Mouse (Mus musculus): ENCODE results near the gene Ddhd1. TPM values are rescaled to one million over a fixed set of nuclear protein-coding genes. Genes with fewer than 3 reads are reported as not detected.

Ddhd1 gene
- polyA plus RNA-seq, 1 experiment from 2014 or later: 9.3 TPM

DNA sequence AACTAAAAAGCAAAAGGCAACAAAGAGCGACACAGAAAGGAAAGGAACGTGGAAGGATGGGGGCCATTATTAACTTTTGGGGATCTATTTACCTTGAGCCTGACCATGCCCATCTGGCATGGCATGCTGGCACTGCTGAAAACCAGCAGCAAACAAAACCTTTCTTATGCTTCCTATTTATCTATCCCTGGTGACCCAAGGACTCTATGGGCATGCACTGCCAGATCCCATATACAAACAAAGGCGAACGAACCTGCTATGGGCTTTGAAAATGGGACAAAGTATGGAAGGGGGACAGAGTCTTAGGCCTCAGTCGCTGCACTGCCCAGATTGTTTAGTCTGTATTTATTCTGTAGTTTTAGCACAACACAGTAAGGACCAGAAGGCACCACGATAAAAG is 43.5 kb downstream of the Ddhd1 start:
- Histone ChIP-seq H3K9me3 (replicated peaks; ENCODE audit: control insufficient read depth, low read length) (0 out of 2 replicates have a peak, but pooled peaks cover 2% of the 10 kb centered on the region), H3K4me1 (ENCODE audit: control insufficient read depth, insufficient read depth, low read length) (peaks cover 19% of the 10 kb centered on the region), H3K27me3 (ENCODE audit: control insufficient read depth, insufficient read depth, low read length) (no peaks in the 10 kb centered on the region), H3K4me2 (ENCODE audit: low read depth, low read length) (no peak overlapping the region), H3K9ac (ENCODE audit: low read length) (0 out of 2 replicates have a peak overlapping the region, but pooled peaks have one; percentile 30), H3K27ac (ENCODE audit: low read length) (peak overlapping the region; percentile 82), H3K36me3 (ENCODE audit: control insufficient read depth, insufficient read depth) (peaks cover 34% of the 10 kb centered on the region), H3K4me3 (ENCODE audit: low read length) (no peak overlapping the region)
- no peak for ATAC-seq (replicated peaks; ENCODE audit: extremely low read depth, insufficient read depth, low FRiP score)
- WGBS: 75% methylated on average over 6 of the region's 6 CpGs

DNA sequence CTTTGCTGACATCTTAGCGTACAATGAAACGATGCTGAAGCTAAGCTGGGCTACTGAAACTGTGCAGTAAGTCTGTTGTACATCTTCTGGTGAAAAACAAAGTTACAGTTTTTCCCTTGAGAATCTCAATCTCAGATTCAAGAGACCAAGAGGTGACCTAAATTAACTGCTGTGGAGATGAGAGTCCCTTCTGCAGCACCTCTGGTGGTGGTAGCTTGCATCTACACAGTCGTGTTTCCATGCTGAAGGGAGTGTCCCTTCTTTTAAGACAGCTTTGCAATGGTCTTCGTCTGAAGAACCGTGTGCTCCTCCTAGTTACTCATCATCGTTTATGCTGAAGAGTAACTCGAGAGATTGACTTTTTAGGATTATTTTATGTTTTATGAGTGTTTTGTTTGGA is 46.3 kb downstream of the Ddhd1 start:
- Histone ChIP-seq H3K4me3 (ENCODE audit: low read length) (no peak overlapping the region), H3K4me2 (ENCODE audit: low read depth, low read length) (no peak overlapping the region), H3K4me1 (ENCODE audit: control insufficient read depth, insufficient read depth, low read length) (peaks cover 15% of the 10 kb centered on the region), H3K9ac (ENCODE audit: low read length) (no peak overlapping the region), H3K36me3 (ENCODE audit: control insufficient read depth, insufficient read depth) (peaks cover 37% of the 10 kb centered on the region), H3K9me3 (replicated peaks; ENCODE audit: control insufficient read depth, low read length) (peaks cover 4% of the 10 kb centered on the region; the same call in 1 of the 2 replicates), H3K27me3 (ENCODE audit: control insufficient read depth, insufficient read depth, low read length) (no peaks in the 10 kb centered on the region), H3K27ac (ENCODE audit: low read length) (no peak overlapping the region)
- ATAC-seq (replicated peaks; ENCODE audit: extremely low read depth, insufficient read depth, low FRiP score): no peak
- whole genome bisulfite sequencing: 85% methylated on average over 7 of the region's 7 CpGs

DNA sequence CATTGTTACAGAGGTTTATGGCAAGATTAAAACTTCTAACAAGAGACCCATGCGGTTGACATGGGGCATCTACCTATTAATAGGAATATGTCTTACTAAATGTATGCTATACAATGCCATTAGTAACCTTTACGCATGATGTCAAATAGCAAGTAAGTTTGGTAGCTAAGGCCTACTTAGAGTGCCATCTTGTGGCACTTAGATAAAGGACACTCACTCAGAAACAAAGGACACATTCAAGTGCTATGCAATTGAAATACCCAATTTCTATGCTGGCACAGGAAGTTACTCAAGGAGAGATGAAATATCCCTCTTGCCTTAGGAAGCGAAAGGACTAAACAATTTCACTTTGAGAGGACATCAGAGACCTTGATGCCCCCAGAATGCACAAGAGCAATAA is 55.9 kb downstream of the Ddhd1 start:
- peaks cover 10% of the 10 kb centered on the region for H3K36me3 ChIP-seq (ENCODE audit: control insufficient read depth, insufficient read depth)
- H3K9me3 ChIP-seq (replicated peaks; ENCODE audit: control insufficient read depth, low read length): no peaks in the 10 kb centered on the region
- no peaks in the 10 kb centered on the region for H3K27me3 ChIP-seq (ENCODE audit: control insufficient read depth, insufficient read depth, low read length)
- H3K9ac ChIP-seq (ENCODE audit: low read length): no peak overlapping the region
- H3K27ac ChIP-seq (ENCODE audit: low read length): no peak overlapping the region
- no peak for ATAC-seq (replicated peaks; ENCODE audit: extremely low read depth, insufficient read depth, low FRiP score)
- WGBS: 50% methylated on average over 3 of the region's 3 CpGs
- peaks cover 9% of the 10 kb centered on the region for H3K4me1 ChIP-seq (ENCODE audit: control insufficient read depth, insufficient read depth, low read length)
- no peak overlapping the region for H3K4me3 ChIP-seq (ENCODE audit: low read length)
- H3K4me2 ChIP-seq (ENCODE audit: low read depth, low read length): no peak overlapping the region

DNA sequence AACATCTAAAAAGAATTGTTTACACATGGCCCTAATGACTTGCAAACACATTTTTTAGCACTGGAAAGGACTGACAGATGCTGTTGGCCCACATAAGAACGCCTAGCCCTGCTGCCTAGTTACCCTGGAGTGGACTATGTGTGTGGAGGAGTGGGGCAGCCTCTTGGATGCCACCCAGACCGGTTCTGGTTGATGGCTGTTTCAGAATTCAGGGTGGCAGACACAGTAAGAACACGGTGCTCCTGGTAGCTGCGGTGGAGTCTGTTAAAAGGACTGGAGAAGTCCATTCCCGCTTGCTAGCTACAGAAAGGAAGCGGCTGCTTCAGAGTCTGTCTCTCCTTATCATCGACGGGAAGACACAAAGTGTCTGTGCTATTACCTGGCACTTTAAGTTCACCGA is 57.4 kb downstream of the Ddhd1 start:
- H3K27me3 ChIP-seq (ENCODE audit: control insufficient read depth, insufficient read depth, low read length): no peaks in the 10 kb centered on the region
- peaks cover 9% of the 10 kb centered on the region for H3K4me1 ChIP-seq (ENCODE audit: control insufficient read depth, insufficient read depth, low read length)
- H3K27ac ChIP-seq (ENCODE audit: low read length): no peak overlapping the region
- WGBS: 60% methylated on average over 9 of the region's 9 CpGs
- H3K4me2 ChIP-seq (ENCODE audit: low read depth, low read length): no peak overlapping the region
- H3K9me3 ChIP-seq (replicated peaks; ENCODE audit: control insufficient read depth, low read length): no peaks in the 10 kb centered on the region
- H3K36me3 ChIP-seq (ENCODE audit: control insufficient read depth, insufficient read depth): peaks cover 10% of the 10 kb centered on the region
- no peak overlapping the region for H3K9ac ChIP-seq (ENCODE audit: low read length)
- no peak overlapping the region for H3K4me3 ChIP-seq (ENCODE audit: low read length)
- no peak for ATAC-seq (replicated peaks; ENCODE audit: extremely low read depth, insufficient read depth, low FRiP score)

DNA sequence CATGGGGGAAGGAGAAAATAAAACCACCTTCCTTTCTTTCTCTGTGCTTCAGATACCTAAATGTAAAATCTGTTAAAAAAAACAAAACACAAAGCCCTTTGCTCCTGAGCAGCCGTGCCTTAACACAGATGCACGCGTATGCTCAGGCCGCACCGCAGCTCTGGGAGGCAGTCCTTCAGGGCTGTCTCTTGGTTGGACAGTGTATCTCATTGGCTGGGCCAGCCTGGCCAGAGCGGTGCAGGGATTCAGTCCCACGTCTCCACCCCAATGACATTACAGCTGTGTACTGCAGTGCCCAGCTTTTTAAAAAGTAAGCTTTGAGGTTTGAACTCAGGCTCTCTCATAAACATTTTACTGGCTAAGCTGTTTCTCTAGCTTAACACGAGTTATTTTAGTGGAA is 60.1 kb downstream of the Ddhd1 start:
- Histone ChIP-seq H3K27me3 (ENCODE audit: control insufficient read depth, insufficient read depth, low read length) (no peaks in the 10 kb centered on the region), H3K4me3 (ENCODE audit: low read length) (no peak overlapping the region), H3K9ac (ENCODE audit: low read length) (no peak overlapping the region), H3K9me3 (replicated peaks; ENCODE audit: control insufficient read depth, low read length) (no peaks in the 10 kb centered on the region), H3K4me1 (ENCODE audit: control insufficient read depth, insufficient read depth, low read length) (peaks cover 9% of the 10 kb centered on the region), H3K27ac (ENCODE audit: low read length) (no peak overlapping the region), H3K4me2 (ENCODE audit: low read depth, low read length) (no peak overlapping the region), H3K36me3 (ENCODE audit: control insufficient read depth, insufficient read depth) (peaks cover 10% of the 10 kb centered on the region)
- ATAC-seq (replicated peaks; ENCODE audit: extremely low read depth, insufficient read depth, low FRiP score): no peak
- WGBS: 79% methylated on average over 8 of the region's 8 CpGs

DNA sequence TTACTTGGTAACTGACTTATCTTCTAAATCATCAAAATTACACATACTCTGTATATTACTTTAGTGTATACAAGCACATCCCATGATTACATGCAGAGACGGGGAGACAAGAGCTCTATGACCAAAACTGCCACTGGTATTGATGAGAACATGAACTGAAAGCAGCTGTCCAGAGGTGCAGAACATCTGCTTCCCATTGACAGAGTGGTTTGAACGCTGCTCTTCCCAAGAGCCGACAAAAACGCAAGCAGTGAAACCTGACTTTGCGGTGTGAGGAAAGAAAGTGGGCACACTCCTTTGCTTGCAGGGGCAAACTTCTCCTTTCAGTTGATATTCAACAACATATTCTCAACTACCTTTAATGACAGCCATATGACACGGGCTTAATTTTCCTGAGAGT is 64.7 kb downstream of the Ddhd1 start:
- no peak overlapping the region for H3K9ac ChIP-seq (ENCODE audit: low read length)
- H3K4me2 ChIP-seq (ENCODE audit: low read depth, low read length): no peak overlapping the region
- 90% methylated on average over 6 of the region's 6 CpGs for WGBS
- no peaks in the 10 kb centered on the region for H3K27me3 ChIP-seq (ENCODE audit: control insufficient read depth, insufficient read depth, low read length)
- no peak overlapping the region for H3K27ac ChIP-seq (ENCODE audit: low read length)
- peaks cover 6% of the 10 kb centered on the region for H3K36me3 ChIP-seq (ENCODE audit: control insufficient read depth, insufficient read depth)
- ATAC-seq (replicated peaks; ENCODE audit: extremely low read depth, insufficient read depth, low FRiP score): no peak
- no peaks in the 10 kb centered on the region; the same call in 1 of the 2 replicates for H3K4me1 ChIP-seq (ENCODE audit: control insufficient read depth, insufficient read depth, low read length)
- no peaks in the 10 kb centered on the region for H3K9me3 ChIP-seq (replicated peaks; ENCODE audit: control insufficient read depth, low read length)
- no peak overlapping the region for H3K4me3 ChIP-seq (ENCODE audit: low read length)

DNA sequence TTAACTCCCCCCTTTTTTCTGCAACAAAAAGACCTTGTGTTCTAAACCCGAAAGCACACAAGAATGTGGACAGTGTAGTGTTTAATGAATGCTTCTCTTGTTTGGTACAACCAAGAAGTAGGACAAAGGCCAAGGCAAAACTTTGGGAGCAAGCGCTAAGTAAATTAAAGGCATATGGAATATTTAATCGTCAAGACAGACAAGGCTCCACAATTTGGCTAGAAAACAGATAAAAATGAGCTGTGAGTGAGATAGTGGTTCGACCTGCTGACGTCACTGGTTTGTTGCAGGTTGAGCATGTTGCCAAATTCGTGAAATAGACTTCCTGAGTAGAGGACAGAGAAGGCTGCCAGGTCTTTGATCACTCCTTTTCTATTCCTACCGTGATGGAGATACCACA is 69.5 kb downstream of the Ddhd1 start:
- H3K4me2 ChIP-seq (ENCODE audit: low read depth, low read length): no peak overlapping the region
- WGBS: 57% methylated on average over 7 of the region's 7 CpGs

DNA sequence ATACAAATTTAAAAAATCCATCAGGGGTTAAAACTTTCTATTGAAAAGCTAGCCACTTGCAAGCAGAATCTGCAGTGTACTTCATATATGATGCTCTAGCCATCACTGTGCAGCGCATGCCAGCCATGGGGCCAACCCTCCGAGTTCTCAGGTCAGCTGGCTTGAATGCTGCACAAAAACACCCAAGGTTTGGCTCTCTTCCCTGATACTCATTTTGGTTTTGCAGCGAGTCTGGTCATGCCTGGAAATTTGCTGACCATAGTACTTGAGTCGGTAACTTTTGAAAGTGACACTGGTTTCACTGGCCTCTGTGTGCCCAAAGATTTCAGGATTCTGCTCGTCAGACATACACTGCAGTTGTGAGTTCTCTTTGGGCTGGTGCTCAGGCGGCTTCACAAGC is 70.4 kb downstream of the Ddhd1 start:
- no peak overlapping the region for H3K27ac ChIP-seq (ENCODE audit: low read length)
- ATAC-seq (replicated peaks; ENCODE audit: extremely low read depth, insufficient read depth, low FRiP score): no peak
- no peak overlapping the region for H3K4me2 ChIP-seq (ENCODE audit: low read depth, low read length)

More for the DNA sequence above, 69.5 kb downstream of the Ddhd1 start:
- Histone ChIP-seq H3K9ac (ENCODE audit: low read length) (no peak overlapping the region), H3K27me3 (ENCODE audit: control insufficient read depth, insufficient read depth, low read length) (no peaks in the 10 kb centered on the region), H3K27ac (ENCODE audit: low read length) (no peak overlapping the region), H3K4me1 (ENCODE audit: control insufficient read depth, insufficient read depth, low read length) (no peaks in the 10 kb centered on the region; the same call in 1 of the 2 replicates), H3K9me3 (replicated peaks; ENCODE audit: control insufficient read depth, low read length) (no peaks in the 10 kb centered on the region), H3K4me3 (ENCODE audit: low read length) (no peak overlapping the region), H3K36me3 (ENCODE audit: control insufficient read depth, insufficient read depth) (no peaks in the 10 kb centered on the region)
- ATAC-seq (replicated peaks; ENCODE audit: extremely low read depth, insufficient read depth, low FRiP score): 0 out of 2 replicates have a peak, but pooled peaks have one; percentile 10

DNA sequence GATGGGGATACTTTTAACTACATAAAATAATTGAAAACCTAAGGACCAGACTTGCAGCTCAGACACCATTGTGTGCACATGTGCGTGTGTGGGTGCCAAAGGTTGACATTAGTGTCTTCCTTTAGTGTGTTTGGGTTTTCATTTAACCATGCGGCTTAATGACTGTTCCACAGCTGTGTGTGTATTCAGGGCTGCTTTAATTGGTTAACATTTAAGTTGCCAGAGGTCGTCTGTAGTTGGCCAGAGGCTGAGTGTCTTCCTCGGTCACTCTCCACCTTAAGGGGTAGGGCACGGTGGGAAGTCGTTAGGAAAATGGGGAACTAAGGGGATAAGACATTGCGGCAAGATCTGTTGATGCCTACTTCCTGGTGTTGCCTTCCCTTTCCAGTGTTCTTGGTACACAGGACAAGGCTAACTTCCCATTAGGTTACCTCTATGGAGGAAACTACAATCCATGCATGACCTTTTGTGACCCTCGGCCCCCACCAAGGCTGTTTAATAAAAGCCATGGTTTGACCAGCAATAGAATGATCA is 74.4 kb downstream of the Ddhd1 start:
- no peak overlapping the region for H3K27ac ChIP-seq (ENCODE audit: low read length)
- H3K4me2 ChIP-seq (ENCODE audit: low read depth, low read length): no peak overlapping the region
- no peaks in the 10 kb centered on the region for H3K27me3 ChIP-seq (ENCODE audit: control insufficient read depth, insufficient read depth, low read length)
- no peaks in the 10 kb centered on the region for H3K36me3 ChIP-seq (ENCODE audit: control insufficient read depth, insufficient read depth)
- no peak overlapping the region for H3K4me3 ChIP-seq (ENCODE audit: low read length)
- no peak for ATAC-seq (replicated peaks; ENCODE audit: extremely low read depth, insufficient read depth, low FRiP score)
- H3K9me3 ChIP-seq (replicated peaks; ENCODE audit: control insufficient read depth, low read length): no peaks in the 10 kb centered on the region
- H3K4me1 ChIP-seq (ENCODE audit: control insufficient read depth, insufficient read depth, low read length): no peaks in the 10 kb centered on the region; the same call in 1 of the 2 replicates
- H3K9ac ChIP-seq (ENCODE audit: low read length): no peak overlapping the region
- 75% methylated on average over 8 of the region's 8 CpGs for WGBS

More for the DNA sequence above, 70.4 kb downstream of the Ddhd1 start:
- 76% methylated on average over 6 of the region's 6 CpGs for WGBS
- Histone ChIP-seq H3K9ac (ENCODE audit: low read length) (no peak overlapping the region), H3K9me3 (replicated peaks; ENCODE audit: control insufficient read depth, low read length) (no peaks in the 10 kb centered on the region), H3K4me3 (ENCODE audit: low read length) (no peak overlapping the region), H3K4me1 (ENCODE audit: control insufficient read depth, insufficient read depth, low read length) (no peaks in the 10 kb centered on the region; the same call in 1 of the 2 replicates), H3K36me3 (ENCODE audit: control insufficient read depth, insufficient read depth) (no peaks in the 10 kb centered on the region), H3K27me3 (ENCODE audit: control insufficient read depth, insufficient read depth, low read length) (no peaks in the 10 kb centered on the region)

All from heart, embryonic 16.5 days (tissue).